In the genomic region with DNA sequence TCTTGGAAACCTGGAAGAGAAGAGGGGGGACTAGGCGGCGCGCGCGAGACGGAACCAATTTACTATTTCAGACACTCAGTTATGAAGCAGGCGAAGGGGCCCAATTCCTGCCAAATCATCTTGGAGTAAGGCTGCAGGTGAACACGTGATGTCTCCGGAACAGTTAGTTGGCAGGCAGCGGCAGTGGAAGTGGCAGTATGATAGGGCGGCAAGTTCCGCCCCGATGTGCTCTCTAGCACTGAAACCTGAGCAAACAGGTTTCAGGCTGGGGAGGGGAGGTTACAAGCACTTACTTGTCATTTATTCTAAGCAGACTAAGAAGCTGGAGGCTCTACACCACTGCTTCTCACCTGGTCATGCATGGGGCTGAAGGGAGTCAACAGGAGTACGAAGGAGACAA, we compare ENCODE assay signal across 14 mouse cellular contexts.
DNase-seq lines count a peak whose midpoint lies in the region; ATAC-seq and TF ChIP-seq lines count a peak whose summit lies in the region.
"Had no signal": no experiment of that assay in that cellular context is flagged by ENCODE, and none has a peak within 500 bp of the region (broad histone marks: within the 10 kb centered on the region; RNA-seq: fewer than 3 reads in every experiment).

No protein-coding gene starts in this region.

- TF ChIP-seq EP300 in stomach, postnatal 0 days (optimal IDR thresholded peaks at IDR 0.05), result no peak

- H3K9ac ChIP-seq in limb, embryonic 13.5 days, result no peak overlapping the region
- H3K9ac ChIP-seq in stomach, postnatal 0 days (ENCODE audit: low read length), result no peak overlapping the region
- no peak overlapping the region for H3K9ac ChIP-seq in forebrain, embryonic 16.5 days (replicated peaks; ENCODE audit: low read depth, low read length)
- H3K9ac ChIP-seq: embryonic facial prominence, embryonic 15.5 days; hindbrain, embryonic 13.5 days; liver, postnatal 0 days had no signal

- ATAC-seq in limb, embryonic 13.5 days (ENCODE audit: low FRiP score, low read depth), result no peak
- no peak for ATAC-seq in stomach, postnatal 0 days (ENCODE audit: low FRiP score, low TSS enrichment)
- ATAC-seq in forebrain, embryonic 16.5 days, result no peak
- ATAC-seq: liver, postnatal 0 days had no signal

- DNase-seq in kidney, postnatal 10 days, result peak; percentile 4
- DNase-seq in kidney, adult 18-20 months, result no peak
- DNase-seq in heart, adult 8-10 months (ENCODE audit: low spot score), result peak; percentile 40
- peak; percentile 13 for DNase-seq in stomach, postnatal 0 days (ENCODE audit: low spot score)
- no peak for DNase-seq in thymus, postnatal 0 days (ENCODE audit: low spot score)
- DNase-seq in adrenal gland, adult 2 months, result no peak
- DNase-seq: adrenal gland, postnatal 25 days; cerebellum, adult 18-20 months; liver, postnatal 0 days had no signal

- H3K27ac ChIP-seq in limb, embryonic 13.5 days, result no peak overlapping the region
- no peak overlapping the region for H3K27ac ChIP-seq in stomach, postnatal 0 days (replicated peaks)
- no peak overlapping the region for H3K27ac ChIP-seq in forebrain, embryonic 16.5 days (ENCODE audit: low read length)
- H3K27ac ChIP-seq: embryonic facial prominence, embryonic 15.5 days; hindbrain, embryonic 13.5 days; left cerebral cortex, adult 2 months had no signal

- H3K4me2 ChIP-seq in limb, embryonic 13.5 days (replicated peaks), result peak overlapping the region; percentile 19; the same call in 1 of the 2 replicates
- H3K4me2 ChIP-seq in stomach, postnatal 0 days (replicated peaks; ENCODE audit: low read depth), result no peak overlapping the region
- no peak overlapping the region for H3K4me2 ChIP-seq in forebrain, embryonic 16.5 days (ENCODE audit: low read length)
- H3K4me2 ChIP-seq: embryonic facial prominence, embryonic 15.5 days; hindbrain, embryonic 13.5 days had no signal

- WGBS in limb, embryonic 13.5 days, result 54% methylated on average over 14 of the region's 14 CpGs
- WGBS in stomach, postnatal 0 days, result 41% methylated on average over 14 of the region's 14 CpGs
- 64% methylated on average over 14 of the region's 14 CpGs for WGBS in forebrain, embryonic 16.5 days

- no peak for TF ChIP-seq CTCF in stomach, postnatal 0 days (IDR thresholded peaks at IDR 0.05; ENCODE audit: low read depth)

- no peaks in the 10 kb centered on the region for H3K36me3 ChIP-seq in limb, embryonic 13.5 days
- H3K36me3 ChIP-seq in stomach, postnatal 0 days (ENCODE audit: control insufficient read depth, insufficient read depth, low read length), result no peaks in the 10 kb centered on the region
- H3K36me3 ChIP-seq in forebrain, embryonic 16.5 days (ENCODE audit: control insufficient read depth, insufficient read depth), result no peaks in the 10 kb centered on the region
- H3K36me3 ChIP-seq: embryonic facial prominence, embryonic 15.5 days; hindbrain, embryonic 13.5 days had no signal

- no peak overlapping the region for H3K4me3 ChIP-seq in limb, embryonic 13.5 days
- H3K4me3 ChIP-seq in stomach, postnatal 0 days (ENCODE audit: low read depth, low read length), result no peak overlapping the region
- H3K4me3 ChIP-seq in forebrain, embryonic 16.5 days (replicated peaks; ENCODE audit: low read length), result no peak overlapping the region
- H3K4me3 ChIP-seq: embryonic facial prominence, embryonic 15.5 days; hindbrain, embryonic 13.5 days; left cerebral cortex, adult 2 months had no signal

- no peaks in the 10 kb centered on the region for H3K27me3 ChIP-seq in limb, embryonic 13.5 days
- no peaks in the 10 kb centered on the region for H3K27me3 ChIP-seq in stomach, postnatal 0 days (ENCODE audit: control insufficient read depth, insufficient read depth, low read length)
- H3K27me3 ChIP-seq in forebrain, embryonic 16.5 days (replicated peaks; ENCODE audit: control insufficient read depth, insufficient read depth, low read length), result no peaks in the 10 kb centered on the region
- H3K27me3 ChIP-seq: embryonic facial prominence, embryonic 15.5 days; hindbrain, embryonic 13.5 days had no signal

- 0 out of 2 replicates have a peak, but pooled peaks cover 3% of the 10 kb centered on the region for H3K9me3 ChIP-seq in limb, embryonic 13.5 days
- no peaks in the 10 kb centered on the region for H3K9me3 ChIP-seq in stomach, postnatal 0 days (ENCODE audit: control insufficient read depth, low read length)
- no peaks in the 10 kb centered on the region for H3K9me3 ChIP-seq in forebrain, embryonic 16.5 days (ENCODE audit: control insufficient read depth, low read length)
- H3K9me3 ChIP-seq: embryonic facial prominence, embryonic 15.5 days; hindbrain, embryonic 13.5 days had no signal

- no peaks in the 10 kb centered on the region for H3K4me1 ChIP-seq in limb, embryonic 13.5 days
- H3K4me1 ChIP-seq in stomach, postnatal 0 days (replicated peaks; ENCODE audit: control insufficient read depth, insufficient read depth), result no peaks in the 10 kb centered on the region
- no peaks in the 10 kb centered on the region for H3K4me1 ChIP-seq in forebrain, embryonic 16.5 days (replicated peaks; ENCODE audit: control insufficient read depth, insufficient read depth, low read length)
- H3K4me1 ChIP-seq: embryonic facial prominence, embryonic 15.5 days; hindbrain, embryonic 13.5 days had no signal

Comparison
In these comparisons a context has a peak if more than half of its experiments do, and no peak if none do; other contexts are left out.
1. DNase-seq: peak in kidney, postnatal 10 days (single experiment), heart, adult 8-10 months (single experiment) and stomach, postnatal 0 days (single experiment); none in kidney, adult 18-20 months (single experiment), thymus, postnatal 0 days (single experiment) and adrenal gland, adult 2 months (single experiment).